Mouse (Mus musculus) hematopoietic stem cell, adult 5-6 weeks (primary cell): ENCODE measurements around the gene Tmem254b. TPM values are rescaled to one million over a fixed set of nuclear protein-coding genes. Genes with fewer than 3 reads are reported as not detected.
"Not testable (repeated sequence)": the region's sequence is repeated elsewhere in the genome, so short reads cannot be mapped to it uniquely, and the experiment has no call there.

ENCODE experiments used
- ATAC-seq, 2 experiments: fragments of 125-278 bp in 1 of 2; replicated peaks in 1 of 2; 2 replicates each; pipeline ENCODE4 v1.8.0; 2016 to 2017; ENCODE audit warnings: inconsistent platforms in 2 of 2, mild to moderate bottlenecking in 2 of 2, moderate number of reproducible peaks in 2 of 2, low read depth in 1 of 2, moderate TSS enrichment in 1 of 2; ENCODE audit not compliant: low FRiP score in 2 of 2, poor library complexity in 2 of 2, severe bottlenecking in 2 of 2, insufficient read depth in 1 of 2, low TSS enrichment in 1 of 2
- total RNA-seq: library from RNA; stranded (forward); fragments of 172-1452, 232-1000 nt; gene quantifications from 2 replicates; pipeline ENCODE4 v1.2.3, GENCODE M21; 2017

Gene Tmem254b
- 15.4 and 18.9 TPM in 2 replicates for total RNA-seq

DNA sequence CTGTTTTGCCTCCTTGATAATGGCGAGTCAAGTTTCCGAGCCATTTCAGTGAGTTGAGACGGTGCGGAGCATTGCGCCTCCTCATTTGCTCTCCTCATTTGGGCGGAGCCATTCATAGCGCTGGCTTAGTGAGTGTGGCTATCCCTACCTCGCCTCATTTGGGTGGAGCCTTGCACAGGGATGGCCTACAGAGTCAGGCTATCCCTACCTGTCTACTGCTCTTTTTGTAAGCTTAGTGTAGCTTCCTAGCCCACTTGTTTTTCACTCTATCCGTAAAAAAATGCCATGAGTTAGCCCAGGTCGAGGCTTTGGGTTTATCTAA lies at the start of gene Tmem254b:
TSS of gene Tmem254b (minus strand) at position 116 of the 322 bp plus-strand sequence.
- peak; percentile 85 to 86 for ATAC-seq

DNA sequence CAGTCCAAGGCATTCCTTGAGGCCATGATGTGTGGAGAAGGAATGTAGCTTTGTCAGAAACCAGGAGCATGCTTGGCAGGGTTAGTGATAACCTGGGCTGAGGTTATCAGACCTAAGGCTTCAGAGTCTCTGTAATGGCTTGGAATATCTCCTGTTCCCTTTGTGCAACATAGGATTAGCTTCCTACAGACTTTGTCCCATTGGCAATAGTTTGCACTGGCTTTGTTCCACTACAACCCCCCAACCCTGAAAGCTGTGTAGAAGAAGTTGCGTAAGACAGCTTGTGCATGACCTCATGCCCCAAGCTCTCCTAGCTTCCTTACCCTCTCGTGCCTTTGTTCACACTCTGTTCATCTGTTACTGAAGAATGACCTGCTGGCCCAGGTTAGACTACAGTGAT lies 30.3 kb upstream of the Tmem254b start:
- ATAC-seq, result not testable (repeated sequence)

DNA sequence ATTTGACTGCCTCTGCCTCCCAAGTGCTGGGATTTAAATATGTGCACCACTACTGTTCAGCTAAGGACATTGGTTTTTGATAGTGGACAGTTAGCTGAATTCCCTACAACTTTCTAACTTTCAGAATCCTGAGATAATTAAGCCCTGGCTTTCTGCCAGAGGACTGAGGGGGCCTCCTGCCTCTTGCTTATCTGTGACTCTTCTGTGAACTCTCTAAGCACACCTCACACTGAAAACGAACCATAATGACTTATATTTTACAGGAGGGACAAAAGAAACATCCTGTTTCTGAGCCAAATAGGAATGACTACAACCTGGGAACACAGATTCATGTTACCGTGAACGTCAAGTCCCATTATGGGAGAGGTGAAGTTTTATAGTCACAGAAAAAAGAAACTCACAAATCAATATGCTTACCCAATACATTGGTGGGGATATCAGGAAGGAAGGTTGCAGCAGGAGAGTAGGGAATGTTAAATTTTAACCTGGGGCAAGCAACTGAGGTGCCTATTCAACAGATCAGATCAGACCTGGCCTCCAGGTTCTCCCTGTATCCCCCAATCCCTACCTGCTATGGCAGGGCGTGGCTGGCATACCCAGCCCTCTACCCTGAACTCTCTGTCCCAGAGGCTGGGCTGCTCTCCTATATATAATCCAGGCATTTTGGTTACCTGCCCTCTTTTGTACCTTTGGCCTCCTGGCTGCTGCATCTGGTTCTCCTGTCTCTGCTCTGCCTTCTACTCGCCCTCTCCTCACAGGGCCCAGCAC lies 9.6 kb upstream of the Tmem254b start:
- ATAC-seq, result not testable (repeated sequence)

DNA sequence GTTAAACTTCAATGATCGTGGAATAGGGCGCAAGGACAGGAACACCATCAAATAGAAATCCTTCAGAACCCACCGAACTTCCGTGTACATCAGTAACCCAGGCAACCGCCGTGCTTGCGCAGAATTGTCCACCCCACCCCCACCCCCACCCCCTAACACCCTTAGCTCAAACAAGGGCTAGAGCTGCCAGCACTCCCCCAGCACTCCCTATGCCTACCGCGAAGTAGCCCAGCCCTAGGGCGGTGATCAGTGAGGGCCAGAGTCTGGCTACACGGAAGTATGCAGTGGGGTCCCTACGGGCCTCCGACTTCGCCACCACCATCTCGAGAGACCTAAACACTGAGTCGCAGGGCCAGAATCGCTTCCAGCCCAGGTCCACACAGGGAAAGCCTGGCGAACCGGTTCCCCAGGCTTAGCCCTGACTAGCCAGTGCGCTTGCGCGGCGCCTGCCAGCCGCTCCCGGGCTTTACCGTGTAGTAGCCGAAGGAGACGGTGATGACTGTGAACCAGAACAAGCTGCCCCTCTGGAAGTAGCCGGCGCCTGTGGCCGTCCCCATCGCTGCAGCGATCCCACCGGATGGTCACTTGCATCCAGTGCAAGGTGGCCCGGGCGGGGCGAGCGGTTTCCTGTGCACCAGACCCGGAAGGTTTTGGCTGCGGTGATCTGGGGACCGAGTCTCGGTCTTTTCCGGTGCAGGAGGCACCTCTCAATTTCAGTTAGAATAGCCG lies 480 bp downstream of the Tmem254b start:
- peak; percentile 73 to 78 for ATAC-seq

DNA sequence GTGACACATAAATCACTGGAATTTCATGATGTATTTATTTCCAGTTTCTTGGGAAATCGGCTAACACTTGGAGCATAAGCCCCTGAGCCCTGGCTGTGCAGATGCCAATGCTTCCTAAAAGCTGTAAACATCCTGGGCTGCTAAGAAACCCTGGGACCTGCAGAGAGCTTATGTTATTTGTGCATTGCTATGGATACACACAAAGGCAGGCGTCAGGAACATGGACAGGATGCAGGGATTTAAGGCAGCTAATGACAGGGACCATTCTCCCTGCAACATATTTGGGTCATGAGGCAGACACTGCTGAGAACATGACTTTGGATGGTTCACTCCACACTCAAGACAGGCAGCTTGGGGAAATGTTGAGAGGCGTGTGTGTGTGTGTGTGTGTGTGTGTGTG lies 9.0 kb downstream of the Tmem254b start:
- not testable (repeated sequence) for ATAC-seq

DNA sequence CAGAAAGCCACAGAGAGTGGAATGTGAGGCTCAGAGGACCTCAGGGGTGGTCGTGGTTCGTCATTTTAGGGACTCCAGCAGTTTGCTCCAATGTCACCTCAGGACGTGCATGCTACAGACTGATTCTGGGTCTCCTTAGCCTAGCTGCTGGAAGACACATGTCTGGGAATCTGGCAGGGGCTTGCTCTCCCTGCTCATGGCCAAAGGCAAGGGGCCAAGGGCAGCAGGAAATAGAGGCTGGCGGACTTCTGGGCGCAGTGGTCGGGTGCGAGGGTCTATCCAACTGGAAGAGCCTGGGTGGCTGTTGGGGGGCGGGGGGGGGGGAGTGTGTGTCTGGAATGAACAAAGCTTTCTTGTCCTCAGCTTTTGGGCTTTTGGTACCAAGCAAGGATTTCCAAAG lies 18.5 kb downstream of the Tmem254b start:
- ATAC-seq, result not testable (repeated sequence)

DNA sequence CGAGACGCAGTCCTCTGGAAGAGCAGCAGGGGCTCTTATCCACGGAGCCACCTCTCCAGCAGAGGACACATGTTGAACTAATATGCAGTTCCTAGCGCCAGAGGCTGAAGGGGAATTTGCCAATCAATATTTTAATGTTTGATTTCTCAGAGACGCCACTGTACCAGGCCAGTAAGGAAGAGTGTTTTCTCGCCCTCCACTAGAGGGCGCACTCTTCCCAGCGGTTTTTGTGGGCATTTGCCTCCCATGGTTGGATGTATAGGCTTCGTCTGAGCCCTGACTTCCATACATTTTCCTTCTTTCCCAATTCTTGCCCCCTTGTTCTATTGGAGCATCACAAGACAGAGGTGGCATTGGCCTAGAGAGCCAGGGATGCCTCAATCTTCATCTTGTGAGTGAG lies 20.2 kb downstream of the Tmem254b start:
- peak; percentile 50 to 60; a peak in 2 of 4 replicates for ATAC-seq

DNA sequence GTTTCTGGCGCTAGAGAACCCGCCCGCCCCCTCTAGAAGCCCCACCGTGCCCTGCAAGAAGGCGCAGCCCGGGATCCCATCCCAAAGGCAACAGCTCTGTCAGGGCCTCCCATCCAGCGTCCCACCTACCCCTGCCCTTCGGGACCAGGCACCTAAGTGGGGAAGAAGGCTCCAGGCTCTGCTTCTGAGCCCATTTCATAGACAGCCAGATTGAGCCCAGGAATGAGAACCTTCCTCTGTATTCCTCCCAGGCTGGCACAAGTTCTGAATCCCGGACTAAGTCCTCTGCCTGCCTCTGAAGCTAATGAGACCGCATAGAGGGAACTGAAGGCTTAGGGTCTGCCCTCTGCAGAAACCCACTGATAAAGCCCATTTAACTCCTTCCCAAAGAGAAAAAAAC lies 24.5 kb downstream of the Tmem254b start, which contains the start of gene Plac9b:
TSS of gene Plac9b (minus strand) at position 101 of the 400 bp plus-strand sequence.
- ATAC-seq, result not testable (repeated sequence)

DNA sequence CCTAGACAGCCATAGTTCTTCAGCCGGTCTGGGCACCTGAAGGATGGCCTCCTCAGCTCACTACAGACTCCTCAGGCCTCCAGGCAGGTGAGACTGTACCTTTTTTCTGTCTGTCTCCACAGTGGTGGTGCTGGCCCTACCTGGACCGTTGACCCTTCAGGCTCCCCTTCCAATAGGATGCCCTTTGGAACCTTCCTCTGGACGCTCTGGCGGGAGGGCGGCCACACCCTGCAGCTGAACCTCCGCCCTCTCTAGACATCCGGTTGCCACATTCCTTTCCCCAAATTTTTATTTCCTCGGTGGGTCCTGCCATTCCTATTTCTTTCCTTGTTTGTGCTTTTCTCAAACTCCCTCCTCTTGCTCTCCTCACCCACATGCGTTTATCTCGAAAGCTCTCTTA lies 25.2 kb downstream of the Tmem254b start:
- ATAC-seq, result not testable (repeated sequence)

DNA sequence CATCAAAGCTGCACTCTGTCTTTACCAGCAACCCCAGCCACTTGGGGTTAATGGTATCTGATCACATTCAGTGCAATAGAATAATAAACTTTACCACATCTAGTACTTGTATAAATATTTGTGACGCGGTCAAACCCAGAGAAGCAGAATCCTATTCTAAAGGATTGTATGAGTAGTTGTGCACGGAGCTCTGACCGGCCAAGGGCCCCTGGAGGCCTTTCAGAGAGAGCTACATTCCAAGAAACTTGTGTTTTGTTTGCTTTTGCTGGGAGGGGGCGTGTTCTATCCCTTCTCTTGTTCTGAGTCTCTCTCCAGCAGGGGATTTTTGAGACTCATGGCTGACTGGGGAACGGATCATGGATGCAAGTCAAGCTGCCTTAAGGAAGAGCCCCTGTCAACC lies 31.8 kb downstream of the Tmem254b start:
- ATAC-seq, result not testable (repeated sequence)

DNA sequence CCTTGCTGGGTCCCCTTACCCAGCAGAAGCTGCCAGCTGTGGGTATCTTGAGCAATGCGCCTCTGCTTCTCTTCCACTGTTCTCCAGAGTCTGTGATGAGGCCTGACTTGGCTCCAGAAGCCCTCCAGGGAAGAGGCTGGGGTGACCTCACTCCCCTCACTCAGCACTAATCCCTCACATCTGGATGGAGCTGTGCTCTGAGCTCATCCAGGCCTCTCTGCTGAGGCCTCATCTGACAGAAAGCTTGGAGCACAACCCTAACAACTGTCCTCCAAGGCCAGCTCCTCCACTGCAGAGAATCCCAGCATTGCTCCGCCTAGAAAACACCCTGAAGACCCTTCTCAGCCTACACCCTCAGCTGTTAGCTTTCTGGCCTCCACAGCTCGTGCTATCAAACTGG lies 32.9 kb downstream of the Tmem254b start:
- ATAC-seq, result not testable (repeated sequence)

DNA sequence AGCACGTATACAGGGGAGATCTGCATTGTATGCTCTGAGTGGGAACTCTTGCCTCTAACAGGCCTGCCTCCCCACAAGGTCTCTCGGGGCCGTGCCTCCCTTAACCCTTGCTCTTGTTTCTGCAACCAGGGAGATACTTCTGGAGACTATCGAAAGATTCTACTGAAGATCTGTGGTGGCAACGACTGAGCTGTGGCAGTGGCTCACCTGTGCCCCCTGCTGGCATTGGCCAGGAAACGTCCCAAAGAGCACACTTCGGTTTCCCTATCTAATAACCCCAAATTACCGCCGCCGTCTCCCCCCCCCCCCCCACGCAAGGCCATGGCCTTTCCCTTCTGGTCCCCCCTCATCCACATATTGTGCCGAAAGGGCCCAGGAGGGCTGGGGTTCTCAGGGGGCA lies 41.6 kb downstream of the Tmem254b start:
- peak; percentile 48 to 67 for ATAC-seq

DNA sequence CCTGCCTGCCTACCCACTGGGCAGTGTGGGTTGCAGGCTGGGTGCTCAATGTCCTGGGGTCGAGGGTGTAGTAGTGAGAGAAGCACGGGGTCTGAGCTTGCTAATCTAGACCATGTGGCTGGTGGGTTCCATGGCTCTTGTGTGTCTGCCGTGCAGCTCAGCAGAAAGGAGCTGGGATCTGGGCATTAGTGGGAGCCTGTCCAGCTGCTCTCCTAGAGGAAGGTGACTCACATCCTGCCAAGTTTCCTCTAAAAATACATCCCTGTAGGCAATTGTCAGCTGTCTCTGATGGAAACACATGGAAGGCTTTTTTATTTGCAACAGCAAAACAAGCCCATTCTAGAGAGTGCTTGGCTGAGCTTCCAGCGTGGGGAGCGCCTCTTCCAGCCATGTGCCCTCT lies 44.4 kb downstream of the Tmem254b start:
- not testable (repeated sequence) for ATAC-seq

DNA sequence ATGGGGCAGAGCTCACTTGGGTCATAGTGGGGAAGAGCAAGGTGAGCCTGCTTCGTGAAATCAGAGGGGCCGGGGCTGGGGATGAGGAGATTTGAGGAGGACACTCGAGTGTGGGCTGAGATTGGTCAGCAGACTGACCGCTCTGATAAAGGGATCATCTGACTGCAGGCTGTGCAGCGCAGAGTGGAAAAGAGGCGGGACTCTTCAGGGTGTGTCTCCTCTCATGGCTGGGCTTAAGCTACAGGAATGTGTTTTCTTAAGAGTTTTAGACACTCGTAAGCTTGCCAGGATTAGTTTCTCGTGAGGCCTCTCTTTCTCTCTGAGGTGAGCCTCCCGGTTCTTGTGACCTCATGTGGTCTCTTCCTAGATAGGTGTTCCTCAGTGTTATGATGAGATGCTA lies 45.7 kb downstream of the Tmem254b start:
- not testable (repeated sequence) for ATAC-seq

DNA sequence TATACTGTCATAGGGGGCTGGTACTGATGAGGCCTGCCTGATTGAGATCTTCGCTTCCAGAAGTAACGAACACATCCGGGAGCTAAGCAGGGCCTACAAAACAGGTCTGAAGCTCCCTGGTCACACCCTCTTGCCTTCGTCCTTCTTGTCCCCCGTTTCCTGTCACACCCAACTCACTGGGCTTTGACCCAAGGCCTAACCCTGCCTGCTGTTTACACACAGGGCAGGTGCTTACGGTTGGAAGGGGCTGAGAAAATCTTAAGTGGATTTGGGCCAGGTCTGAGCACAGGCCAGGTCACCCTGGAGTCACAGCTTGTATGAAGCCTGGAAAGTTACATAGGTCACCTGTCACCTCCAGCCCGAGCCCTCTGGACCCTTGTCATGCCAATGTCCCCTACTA lies 50.8 kb downstream of the Tmem254b start:
- ATAC-seq, result not testable (repeated sequence)
